Mouse (Mus musculus) cerebellum, adult 9-10 months (tissue): ENCODE data around the gene Cd72.

Experiments
- DNase-seq: peaks from one replicate; pipeline ENCODE4 v3.0.0; 2022

The Cd72 gene

GRCm38 (mm10) chr4:43399391-43400131 lies 54.9 kb downstream of the Cd72 start:
- DNase-seq = no peak

DNA sequence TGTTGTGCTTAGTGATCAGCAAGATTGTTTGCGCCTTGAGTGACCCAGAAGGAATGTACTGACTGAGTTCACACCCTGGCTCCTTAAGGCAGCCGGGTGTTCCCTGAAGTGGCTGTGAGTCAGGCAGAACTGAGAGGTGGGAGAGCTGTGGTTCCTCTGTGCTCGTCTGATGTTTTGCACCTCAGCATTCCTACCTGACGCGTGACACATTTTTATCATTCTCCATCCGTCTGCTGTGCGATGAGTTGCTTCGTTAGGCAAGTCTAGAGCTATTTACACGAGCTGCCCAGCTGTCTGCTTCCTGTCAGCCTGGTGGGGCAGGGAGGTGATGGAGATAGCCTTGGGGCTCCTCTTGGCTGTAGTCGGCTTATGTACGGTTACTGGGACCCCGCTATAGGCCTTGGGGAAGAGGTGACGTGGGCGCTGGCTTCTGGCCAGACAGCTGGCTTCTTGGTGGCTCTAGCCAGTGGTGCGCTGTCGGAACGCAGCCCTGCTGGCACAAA lies 55.5 kb downstream of the Cd72 start:
- DNase-seq = no peak

- DNase-seq = no peak
Observed at GRCm38 (mm10) chr4:43398014-43398413, 56.4 kb downstream of the Cd72 start.
